Mouse (Mus musculus) small intestine, adult 2 months (tissue): ENCODE measurements around the gene Frmd8.

Experiments
- CTCF ChIP-seq: fragments of 200-500 bp; IDR thresholded peaks from 2 replicates; pipeline ENCODE4 v1.5.1; 2012; ENCODE audit warnings: low read depth, mild to moderate bottlenecking, control low read depth, inconsistent platforms, low read length, moderate library complexity, mixed read lengths; ENCODE audit not compliant: insufficient replicate concordance, insufficient read length; ENCODE audit errors: extremely low read depth
- POLR2A ChIP-seq: fragments of 200-500 bp; IDR thresholded peaks from 2 replicates; pipeline ENCODE4 v1.6.1; 2012; ENCODE audit warnings: low read depth, mild to moderate bottlenecking, control low read depth, inconsistent platforms, low read length, moderate library complexity

DNA sequence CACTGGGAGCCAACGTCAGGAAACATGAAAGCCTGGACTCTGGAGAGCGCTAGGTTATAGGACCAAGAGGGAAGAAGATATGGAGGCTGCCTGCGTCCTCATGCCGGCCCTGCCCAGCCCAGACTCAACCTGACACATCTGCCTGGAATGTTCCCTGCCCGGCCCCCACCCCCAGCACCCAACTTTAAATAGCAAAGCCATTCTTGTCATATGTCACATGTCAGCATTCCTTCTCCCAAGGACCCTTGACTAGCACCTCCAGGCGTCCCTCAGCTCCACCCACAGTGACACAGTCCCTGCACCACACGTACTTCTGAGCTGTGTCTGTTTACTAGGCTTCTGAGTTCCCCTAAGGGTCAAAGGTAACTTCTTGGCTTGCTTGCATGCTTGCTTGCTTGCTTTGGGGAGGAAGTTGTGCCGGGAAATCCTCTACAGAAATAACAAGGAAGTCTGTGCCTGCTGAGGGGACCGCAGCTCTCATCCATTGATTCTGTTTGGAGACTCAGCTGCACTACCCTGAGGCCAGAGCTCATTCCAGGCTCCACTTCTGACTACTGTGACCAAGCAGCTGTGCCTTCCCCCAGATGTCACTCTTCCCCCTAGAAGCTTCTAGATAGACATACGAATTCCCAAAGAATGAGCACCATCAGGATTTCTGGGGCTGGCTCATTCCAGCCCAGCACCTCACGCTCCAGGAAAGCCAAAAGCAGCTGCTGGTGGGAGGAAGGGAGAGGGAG, 64.8 kb downstream of the Frmd8 start:
- TF ChIP-seq CTCF (0 out of 2 replicates have a peak, but pooled peaks have one; percentile 2), POLR2A (0 out of 2 replicates have a peak, but pooled peaks have one; percentile 11)
